Mouse (Mus musculus) hindlimb bud, embryonic 11.5 days (tissue): Measurements from ENCODE around the gene Klhdc8a.
"Not testable (repeated sequence)": the region's sequence is repeated elsewhere in the genome, so short reads cannot be mapped to it uniquely, and the experiment has no call there.

ENCODE experiments used
- DNase-seq: peaks from one replicate; pipeline ENCODE4 v3.0.0-alpha.2; 2012; ENCODE audit warnings: low read depth, low spot score; ENCODE audit errors: extremely low spot score

Klhdc8a gene

DNA sequence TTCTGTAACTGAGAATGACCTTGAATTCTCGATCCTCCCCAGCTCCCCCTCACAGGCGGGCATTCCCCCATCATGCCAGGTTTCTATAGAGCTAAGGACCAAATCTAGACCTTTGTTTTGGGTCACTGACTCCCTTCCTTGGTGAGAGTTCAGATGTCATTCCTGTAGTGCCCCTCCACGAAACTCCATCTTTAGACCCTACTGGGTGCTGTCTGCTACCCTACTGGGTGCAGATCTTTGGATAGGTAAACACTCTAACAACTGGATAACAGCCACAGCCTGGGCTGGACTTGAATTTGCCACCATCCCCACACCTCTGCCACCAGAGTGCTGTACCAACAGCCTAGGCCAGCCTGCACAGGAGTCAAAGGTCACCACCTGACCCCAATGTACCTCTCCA, 44.1 kb downstream of the Klhdc8a start:
- no peak for DNase-seq

DNA sequence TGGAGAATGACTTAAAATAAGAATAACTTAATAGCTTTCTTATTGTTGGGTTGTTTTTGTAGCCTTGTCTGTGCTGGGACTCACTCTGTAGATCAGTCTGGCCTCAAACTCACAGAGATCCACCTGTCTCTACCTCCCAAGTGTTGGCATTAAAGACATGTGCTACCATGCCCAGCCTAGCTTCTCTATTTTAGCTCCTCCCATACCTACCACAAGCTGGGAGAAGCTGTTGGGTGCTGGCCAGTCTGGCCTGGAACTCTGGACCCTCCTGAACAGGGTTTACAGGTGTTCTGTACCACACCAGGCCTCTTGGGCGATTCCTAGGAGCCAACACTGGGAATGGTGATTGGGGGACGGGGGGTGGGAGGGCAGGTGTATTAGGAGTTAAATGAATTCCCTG, 44.8 kb downstream of the Klhdc8a start:
- no peak for DNase-seq

DNA sequence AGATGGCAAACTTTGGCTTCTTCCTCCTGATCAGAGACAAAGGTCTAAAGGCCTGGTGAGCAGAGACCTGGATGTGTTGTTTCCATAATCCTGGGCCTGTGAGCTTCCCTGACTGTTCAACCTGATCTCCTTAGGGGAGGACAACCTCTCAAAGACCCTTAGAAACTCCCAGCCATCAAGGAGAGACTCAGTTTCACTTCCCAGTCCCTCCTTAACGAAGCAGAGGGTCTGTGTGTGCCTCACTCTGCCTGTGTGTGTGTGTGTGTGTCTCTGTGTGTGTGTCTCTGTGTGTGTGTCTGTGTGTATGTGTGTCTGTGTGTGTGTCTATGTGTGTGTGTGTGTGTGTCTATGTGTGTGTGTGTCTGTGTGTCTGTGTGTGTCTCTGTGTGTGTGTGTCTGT, 45.2 kb downstream of the Klhdc8a start:
- DNase-seq: no peak

DNA sequence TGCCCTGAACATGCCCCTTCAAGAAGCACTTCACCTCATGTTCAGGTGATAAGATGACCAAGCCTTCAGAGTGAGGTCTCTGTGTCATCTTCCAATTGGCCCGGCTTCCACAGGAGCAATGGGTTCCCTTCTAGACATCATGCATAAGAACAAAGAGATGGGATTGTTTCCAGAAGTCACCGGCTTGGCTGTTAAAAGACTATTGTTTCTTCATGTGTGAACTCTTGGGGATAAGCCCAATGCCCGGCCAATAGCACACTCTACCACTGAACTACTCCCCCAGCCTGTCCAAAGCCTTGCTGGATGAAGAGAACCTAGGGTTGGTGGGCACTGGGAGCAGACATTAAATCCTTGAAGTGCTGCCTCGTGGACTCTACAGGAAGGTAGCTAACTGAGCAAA, 47.1 kb downstream of the Klhdc8a start:
- no peak for DNase-seq

DNA sequence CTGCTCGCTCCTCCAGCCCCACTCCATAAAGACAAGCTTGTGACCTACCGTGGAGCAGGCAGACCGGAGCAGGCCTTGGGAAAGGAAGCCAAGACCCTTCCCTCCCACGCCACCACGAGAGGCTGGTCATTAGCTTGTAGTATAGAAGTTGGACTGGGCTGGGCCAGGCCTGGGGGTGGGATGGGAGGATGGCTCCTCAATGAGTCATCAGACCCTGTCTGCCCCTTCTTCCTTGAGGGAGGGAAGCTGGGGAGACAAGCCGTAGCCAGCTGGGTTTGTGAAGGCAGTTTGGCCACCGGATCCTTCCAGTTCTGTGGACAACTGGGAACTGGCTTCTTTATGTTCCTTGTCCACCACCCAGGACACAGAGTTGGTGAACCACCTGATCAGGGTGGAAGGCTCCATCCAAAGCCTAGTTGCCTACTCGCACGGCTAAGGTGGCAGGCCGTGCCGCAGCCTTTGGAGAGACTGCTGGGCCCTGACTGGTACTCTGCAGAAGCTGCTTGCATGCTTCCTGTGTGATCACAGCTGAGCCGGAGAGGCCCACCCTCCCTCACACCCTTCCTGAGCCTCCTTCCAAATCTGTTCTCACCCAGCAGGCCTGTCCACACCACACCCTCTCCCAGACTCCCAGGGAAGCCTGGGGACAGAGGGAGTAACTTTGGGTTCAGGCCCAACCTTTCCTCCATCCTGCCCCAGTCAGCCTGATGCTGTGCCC, 47.9 kb downstream of the Klhdc8a start:
- no peak for DNase-seq

- no peak for DNase-seq
Measured at GRCm38 (mm10) chr1:132346951-132347350, 48.5 kb downstream of the Klhdc8a start.

DNA sequence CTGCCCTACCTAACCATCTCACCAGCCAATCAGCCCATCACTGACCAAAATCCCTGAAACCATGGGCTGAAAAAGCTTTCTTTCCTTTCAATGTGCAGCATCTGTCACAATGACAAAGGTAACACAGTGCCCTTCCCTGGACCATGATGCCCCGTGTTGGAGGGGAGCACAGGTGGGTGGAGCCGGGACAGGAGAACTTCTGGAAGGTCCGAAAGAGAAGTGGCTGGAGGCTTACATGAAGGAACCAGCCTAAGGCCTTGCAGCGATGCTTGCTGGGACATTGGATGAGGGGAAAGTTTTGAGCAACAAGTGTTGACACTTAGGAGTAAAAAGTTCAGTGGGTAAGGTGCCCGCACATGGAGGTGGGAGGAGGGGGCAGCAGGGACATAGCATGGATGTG, 50.0 kb downstream of the Klhdc8a start:
- DNase-seq: no peak

DNA sequence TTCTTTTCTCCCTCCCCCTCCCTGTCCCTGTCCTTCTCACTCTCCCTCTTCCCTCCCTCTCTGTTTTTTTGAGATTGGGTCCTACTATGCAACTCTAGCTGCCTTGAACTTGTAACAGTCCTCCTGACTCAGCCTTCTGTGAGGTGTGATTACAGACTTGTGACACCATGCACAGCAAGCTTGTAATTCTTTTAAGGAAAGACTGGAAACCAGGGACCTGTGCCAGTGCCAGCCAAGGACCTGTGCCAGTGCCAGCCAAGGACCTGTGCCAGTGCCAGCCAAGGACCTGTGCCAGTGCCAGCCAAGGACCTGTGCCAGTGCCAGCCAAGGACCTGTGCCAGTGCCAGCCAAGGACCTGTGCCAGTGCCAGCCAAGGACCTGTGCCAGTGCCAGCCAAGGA, 50.6 kb downstream of the Klhdc8a start:
- not testable (repeated sequence) for DNase-seq

DNA sequence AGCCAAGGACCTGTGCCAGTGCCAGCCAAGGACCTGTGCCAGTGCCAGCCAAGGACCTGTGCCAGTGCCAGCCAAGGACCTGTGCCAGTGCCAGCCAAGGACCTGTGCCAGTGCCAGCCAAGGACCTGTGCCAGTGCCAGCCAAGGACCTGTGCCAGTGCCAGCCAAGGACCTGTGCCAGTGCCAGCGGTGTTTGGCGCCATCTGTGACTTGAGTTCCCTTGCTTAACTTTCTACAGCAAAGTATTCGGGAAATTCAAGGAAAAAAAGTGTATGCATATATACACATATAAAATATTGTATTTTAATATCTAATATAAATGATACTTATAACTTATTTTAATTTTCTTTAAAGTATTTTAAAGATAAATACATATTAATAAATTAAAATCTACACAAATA, 51.2 kb downstream of the Klhdc8a start:
- not testable (repeated sequence) for DNase-seq

- DNase-seq: no peak
Measured at GRCm38 (mm10) chr1:132351058-132351457, 52.6 kb downstream of the Klhdc8a start.

GRCm38 (mm10) chr1:132353389-132353788, 55.0 kb downstream of the Klhdc8a start:
- no peak for DNase-seq

DNA sequence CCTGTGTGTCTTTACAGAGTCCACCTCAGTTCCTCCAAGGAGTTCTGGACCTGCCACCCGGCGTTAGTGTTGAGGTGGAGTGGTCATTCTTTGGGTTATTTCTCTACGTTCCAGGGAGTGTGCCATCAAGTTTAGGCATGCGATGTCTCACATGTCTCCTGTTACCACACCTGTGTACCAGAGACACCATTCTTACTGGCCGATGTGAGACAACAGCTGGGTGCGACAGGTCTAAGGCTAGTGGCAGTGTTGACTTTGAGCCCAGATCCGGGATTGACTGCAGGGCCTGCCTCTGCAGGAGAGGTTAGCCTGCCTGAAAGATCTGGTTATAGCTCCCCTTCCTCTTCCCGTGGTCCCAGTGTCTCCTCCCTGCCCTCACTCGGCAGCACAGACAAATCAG, 55.8 kb downstream of the Klhdc8a start:
- no peak for DNase-seq

DNA sequence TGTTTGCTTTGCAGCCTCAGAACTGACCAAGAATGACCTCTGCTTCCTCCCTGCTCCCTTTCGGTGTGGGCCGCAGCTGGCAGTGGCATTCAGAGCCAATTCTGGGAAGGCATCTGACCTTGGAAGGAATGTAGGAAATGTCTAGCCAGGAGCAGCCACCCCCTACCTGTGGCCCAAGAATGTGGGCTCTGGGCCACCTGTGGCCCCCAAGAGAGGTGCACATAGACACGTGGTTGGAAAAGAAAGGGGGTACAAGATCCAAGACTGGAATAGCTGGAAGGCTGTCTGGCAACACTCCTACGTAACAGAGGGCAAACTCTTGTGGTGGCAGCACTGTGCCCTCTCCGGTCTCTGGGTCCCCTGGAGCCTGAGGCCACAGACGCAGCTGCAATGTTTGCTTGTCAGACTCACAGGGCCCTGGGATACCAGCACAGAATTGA, 56.8 kb downstream of the Klhdc8a start:
- DNase-seq: no peak

GRCm38 (mm10) chr1:132355841-132356242, 57.4 kb downstream of the Klhdc8a start:
- DNase-seq: peak; percentile 85

GRCm38 (mm10) chr1:132356841-132357240, 58.4 kb downstream of the Klhdc8a start:
- no peak for DNase-seq
